Mouse (Mus musculus): ENCODE data around the gene Nudt5. TPM values are rescaled to one million over a fixed set of nuclear protein-coding genes. Genes with fewer than 3 reads are reported as not detected.
A peak's percentile ranks its signal among the peaks of the same experiment; 100 is the strongest.

Nudt5 gene
- total RNA-seq, 1 experiment: 67.8 TPM

- peaks cover 8% of the 10 kb centered on the region for H3K36me3 ChIP-seq (ENCODE audit: control insufficient read depth, insufficient read depth, low read length, poor library complexity, severe bottlenecking)
- no peak overlapping the region for H3K4me3 ChIP-seq (ENCODE audit: insufficient read depth in 1 of 2, low read depth in 1 of 2, low read length in 2 of 2, poor library complexity in 1 of 2, severe bottlenecking in 1 of 2)
- TF ChIP-seq CHD2 (IDR thresholded peaks at IDR 0.05; ENCODE audit: low read depth, low read length): no peak
- no peak for TF ChIP-seq ZC3H11A (IDR thresholded peaks at IDR 0.05; ENCODE audit: borderline replicate concordance, low read depth, low read length)
- TF ChIP-seq HCFC1 (IDR thresholded peaks at IDR 0.05; ENCODE audit: borderline replicate concordance, insufficient read depth, low read length): no peak
- no peaks in the 10 kb centered on the region for H3K9me3 ChIP-seq (ENCODE audit: control insufficient read depth, insufficient read depth, low read depth, low read length)
- no peak for DNase-seq (ENCODE audit: low read depth, low spot score)
- H3K4me1 ChIP-seq (ENCODE audit: control insufficient read depth in 2 of 2, insufficient read depth in 2 of 2, low read length in 2 of 2, poor library complexity in 1 of 2): peaks cover 0 to 4% of the 10 kb centered on the region in 2 experiments; a peak in 1 of 4 replicates
- no peak overlapping the region for H3K9ac ChIP-seq (ENCODE audit: insufficient read depth, low read depth, low read length, poor library complexity, severe bottlenecking)
- H3K27ac ChIP-seq (ENCODE audit: insufficient read depth, low read depth, low read length, poor library complexity, severe bottlenecking): no peak overlapping the region
- in situ Hi-C loops (cut with MboI; ENCODE audit: low sequenced_read_pairs in 2 of 2, unreplicated experiment in 2 of 2): no loop called here
These were observed 19.4 kb upstream of the Nudt5 start for GRCm38 (mm10) chr2:5825265-5825913.

- in situ Hi-C loops (cut with MboI; ENCODE audit: low sequenced_read_pairs in 2 of 2, unreplicated experiment in 2 of 2): no loop called here
These were observed 4.0 kb upstream of the Nudt5 start for GRCm38 (mm10) chr2:5840815-5841214.

GRCm38 (mm10) chr2:5844181-5844872, 492 bp upstream of the Nudt5 start:
- Histone ChIP-seq H3K9me3 (ENCODE audit: control insufficient read depth, insufficient read depth, low read depth, low read length) (no peaks in the 10 kb centered on the region), H3K36me3 (ENCODE audit: control insufficient read depth, insufficient read depth, low read length, poor library complexity, severe bottlenecking) (peaks cover 11% of the 10 kb centered on the region; the same call in 1 of the 2 replicates), H3K4me1 (ENCODE audit: control insufficient read depth in 2 of 2, insufficient read depth in 2 of 2, low read length in 2 of 2, poor library complexity in 1 of 2) (0 out of 4 replicates have a peak, but pooled peaks cover 0 to 3% of the 10 kb centered on the region in 2 experiments), H3K9ac (ENCODE audit: insufficient read depth, low read depth, low read length, poor library complexity, severe bottlenecking) (peak overlapping the region; percentile 81), H3K4me3 (ENCODE audit: insufficient read depth in 1 of 2, low read depth in 1 of 2, low read length in 2 of 2, poor library complexity in 1 of 2, severe bottlenecking in 1 of 2) (peak overlapping the region; percentile 79 to 97), H3K27ac (ENCODE audit: insufficient read depth, low read depth, low read length, poor library complexity, severe bottlenecking) (0 out of 2 replicates have a peak overlapping the region, but pooled peaks have one; percentile 29)
- no peak for DNase-seq (ENCODE audit: low read depth, low spot score)
- TF ChIP-seq MAFK (IDR thresholded peaks at IDR 0.05; ENCODE audit: insufficient read depth, low read depth, low read length): no peak
- peak; percentile 58; the same call in 1 of the 2 replicates for TF ChIP-seq ZNF384 (IDR thresholded peaks at IDR 0.05; ENCODE audit: low read depth, low read length)
- TF ChIP-seq ZC3H11A (IDR thresholded peaks at IDR 0.05; ENCODE audit: borderline replicate concordance, low read depth, low read length): no peak
- in situ Hi-C loops (cut with MboI; ENCODE audit: low sequenced_read_pairs in 2 of 2, unreplicated experiment in 2 of 2): no loop called here

More at GRCm38 (mm10) chr2:5840815-5841214, 4.0 kb upstream of the Nudt5 start:
- Histone ChIP-seq H3K4me3 (ENCODE audit: insufficient read depth in 1 of 2, low read depth in 1 of 2, low read length in 2 of 2, poor library complexity in 1 of 2, severe bottlenecking in 1 of 2) (no peak overlapping the region), H3K9ac (ENCODE audit: insufficient read depth, low read depth, low read length, poor library complexity, severe bottlenecking) (no peak overlapping the region), H3K4me1 (ENCODE audit: control insufficient read depth in 2 of 2, insufficient read depth in 2 of 2, low read length in 2 of 2, poor library complexity in 1 of 2) (no peaks in the 10 kb centered on the region), H3K36me3 (ENCODE audit: control insufficient read depth, insufficient read depth, low read length, poor library complexity, severe bottlenecking) (peaks cover 18% of the 10 kb centered on the region; the same call in 1 of the 2 replicates), H3K9me3 (ENCODE audit: control insufficient read depth, insufficient read depth, low read depth, low read length) (no peaks in the 10 kb centered on the region), H3K27ac (ENCODE audit: insufficient read depth, low read depth, low read length, poor library complexity, severe bottlenecking) (no peak overlapping the region)
- no peak for TF ChIP-seq CHD2 (IDR thresholded peaks at IDR 0.05; ENCODE audit: low read depth, low read length)
- DNase-seq (ENCODE audit: low read depth, low spot score): no peak

DNA sequence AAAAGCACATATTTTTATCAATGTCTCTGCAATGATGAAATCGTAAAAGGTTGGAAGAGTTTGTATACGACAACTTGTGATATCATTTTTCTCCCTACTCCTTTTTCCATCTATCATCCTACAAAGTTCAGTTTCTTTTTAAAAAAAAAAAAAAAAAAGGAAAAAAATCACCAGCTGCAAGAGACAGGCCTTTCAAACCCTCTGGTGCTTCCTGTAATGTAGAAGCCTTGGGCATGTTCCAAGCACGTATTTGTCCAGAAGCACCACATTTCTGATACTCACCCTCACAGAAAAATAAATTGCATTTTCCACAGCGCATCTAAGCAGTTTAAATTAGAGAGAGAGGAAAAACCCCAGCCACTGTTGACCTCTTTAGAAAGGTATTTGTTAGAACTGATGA, 1.0 kb downstream of the Nudt5 start:
- peaks cover 12% of the 10 kb centered on the region; the same call in 1 of the 2 replicates for H3K36me3 ChIP-seq (ENCODE audit: control insufficient read depth, insufficient read depth, low read length, poor library complexity, severe bottlenecking)
- in situ Hi-C loops (cut with MboI; ENCODE audit: low sequenced_read_pairs in 2 of 2, unreplicated experiment in 2 of 2): no loop called here
- peak overlapping the region; percentile 79 to 97 for H3K4me3 ChIP-seq (ENCODE audit: insufficient read depth in 1 of 2, low read depth in 1 of 2, low read length in 2 of 2, poor library complexity in 1 of 2, severe bottlenecking in 1 of 2)
- TF ChIP-seq MAFK (IDR thresholded peaks at IDR 0.05; ENCODE audit: insufficient read depth, low read depth, low read length) (no peak), CHD2 (IDR thresholded peaks at IDR 0.05; ENCODE audit: low read depth, low read length) (no peak), ZNF384 (IDR thresholded peaks at IDR 0.05; ENCODE audit: low read depth, low read length) (no peak), HCFC1 (IDR thresholded peaks at IDR 0.05; ENCODE audit: borderline replicate concordance, insufficient read depth, low read length) (no peak), ZC3H11A (IDR thresholded peaks at IDR 0.05; ENCODE audit: borderline replicate concordance, low read depth, low read length) (no peak)
- H3K27ac ChIP-seq (ENCODE audit: insufficient read depth, low read depth, low read length, poor library complexity, severe bottlenecking): no peak overlapping the region; the same call in 1 of the 2 replicates
- H3K9ac ChIP-seq (ENCODE audit: insufficient read depth, low read depth, low read length, poor library complexity, severe bottlenecking): peak overlapping the region; percentile 94; the same call in 1 of the 2 replicates
- H3K9me3 ChIP-seq (ENCODE audit: control insufficient read depth, insufficient read depth, low read depth, low read length): no peaks in the 10 kb centered on the region
- DNase-seq (ENCODE audit: low read depth, low spot score): no peak
- 0 out of 4 replicates have a peak, but pooled peaks cover 0 to 3% of the 10 kb centered on the region in 2 experiments for H3K4me1 ChIP-seq (ENCODE audit: control insufficient read depth in 2 of 2, insufficient read depth in 2 of 2, low read length in 2 of 2, poor library complexity in 1 of 2)

All from ES-E14 (cell line).